Mouse (Mus musculus): Measurements from ENCODE around the gene Thumpd1. TPM values are rescaled to one million over a fixed set of nuclear protein-coding genes. Genes with fewer than 3 reads are reported as not detected.

Gene Thumpd1
- polyA plus RNA-seq, 1 experiment, result 40.6 TPM

DNA sequence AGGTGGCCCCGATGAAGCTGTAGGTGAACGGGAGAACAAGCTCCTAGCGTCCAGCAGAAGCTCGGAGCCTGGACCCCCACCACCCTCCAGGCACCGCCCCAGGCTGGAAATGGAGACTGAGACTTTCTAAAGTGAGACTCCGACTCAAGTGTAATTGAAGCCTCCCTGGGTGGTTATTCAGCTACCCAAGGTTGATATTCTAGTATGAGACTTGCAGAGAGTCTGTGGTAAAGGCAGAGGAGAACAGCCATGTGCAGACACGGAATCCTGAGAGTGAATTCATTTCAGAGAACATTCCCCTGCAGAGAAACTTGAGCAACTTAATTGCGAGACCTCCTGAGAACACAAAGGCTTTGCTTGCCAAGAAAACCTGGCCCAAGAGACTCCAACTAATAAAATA is 40.5 kb downstream of the Thumpd1 start:
- Histone ChIP-seq H3K27ac (ENCODE audit: insufficient read depth, low read length) (no peak overlapping the region), H3K4me1 (ENCODE audit: control insufficient read depth, insufficient read depth, low read length) (no peaks in the 10 kb centered on the region), H3K4me3 (ENCODE audit: insufficient read depth, low read length) (no peak overlapping the region)
- TF ChIP-seq CTCF (IDR thresholded peaks at IDR 0.05; ENCODE audit: borderline replicate concordance, insufficient read depth, low read length), result no peak
- TF ChIP-seq POLR2A (IDR thresholded peaks at IDR 0.05; ENCODE audit: low read depth, low read length), result no peak

DNA sequence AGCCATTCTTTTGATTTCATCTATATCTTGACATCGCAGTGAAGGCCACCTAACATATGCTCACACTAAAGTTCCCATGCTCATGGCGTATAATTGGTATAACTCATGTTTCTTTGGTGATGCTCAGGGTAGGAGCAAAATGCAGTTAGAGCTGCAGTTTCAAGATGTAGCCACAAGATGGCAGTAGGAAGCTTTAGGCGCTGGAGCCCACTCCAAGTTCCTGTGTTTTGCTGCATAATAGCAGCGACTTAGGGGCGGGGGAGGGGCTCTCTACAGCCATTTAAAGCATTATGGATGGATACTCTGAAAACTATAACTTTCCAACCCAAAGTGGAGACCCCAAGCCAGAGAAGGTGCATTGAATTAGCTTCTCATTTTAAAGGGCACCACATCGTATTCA is 47.1 kb downstream of the Thumpd1 start:
- no peak overlapping the region for H3K27ac ChIP-seq (ENCODE audit: insufficient read depth, low read length)
- TF ChIP-seq POLR2A (IDR thresholded peaks at IDR 0.05; ENCODE audit: low read depth, low read length) (no peak), CTCF (IDR thresholded peaks at IDR 0.05; ENCODE audit: borderline replicate concordance, insufficient read depth, low read length) (peak; percentile 49; the same call in 1 of the 2 replicates)
- H3K4me1 ChIP-seq (ENCODE audit: control insufficient read depth, insufficient read depth, low read length), result no peaks in the 10 kb centered on the region
- H3K4me3 ChIP-seq (ENCODE audit: insufficient read depth, low read length), result no peak overlapping the region

GRCm38 (mm10) chr7:119670925-119671324 is 49.7 kb downstream of the Thumpd1 start:
- Histone ChIP-seq H3K4me1 (ENCODE audit: control insufficient read depth, insufficient read depth, low read length) (no peaks in the 10 kb centered on the region), H3K27ac (ENCODE audit: insufficient read depth, low read length) (no peak overlapping the region), H3K4me3 (ENCODE audit: insufficient read depth, low read length) (no peak overlapping the region)
- TF ChIP-seq POLR2A (IDR thresholded peaks at IDR 0.05; ENCODE audit: low read depth, low read length) (no peak), CTCF (IDR thresholded peaks at IDR 0.05; ENCODE audit: borderline replicate concordance, insufficient read depth, low read length) (no peak)

- Histone ChIP-seq H3K4me3 (ENCODE audit: insufficient read depth, low read length) (no peak overlapping the region), H3K4me1 (ENCODE audit: control insufficient read depth, insufficient read depth, low read length) (no peaks in the 10 kb centered on the region)
- TF ChIP-seq CTCF (IDR thresholded peaks at IDR 0.05; ENCODE audit: borderline replicate concordance, insufficient read depth, low read length) (no peak), POLR2A (IDR thresholded peaks at IDR 0.05; ENCODE audit: low read depth, low read length) (no peak)
Observed at GRCm38 (mm10) chr7:119670395-119670794, 50.2 kb downstream of the Thumpd1 start.

GRCm38 (mm10) chr7:119667893-119668292 is 52.7 kb downstream of the Thumpd1 start:
- Histone ChIP-seq H3K4me1 (ENCODE audit: control insufficient read depth, insufficient read depth, low read length) (no peaks in the 10 kb centered on the region), H3K27ac (ENCODE audit: insufficient read depth, low read length) (no peak overlapping the region), H3K4me3 (ENCODE audit: insufficient read depth, low read length) (no peak overlapping the region)
- TF ChIP-seq CTCF (IDR thresholded peaks at IDR 0.05; ENCODE audit: borderline replicate concordance, insufficient read depth, low read length), result no peak
- no peak for TF ChIP-seq POLR2A (IDR thresholded peaks at IDR 0.05; ENCODE audit: low read depth, low read length)

More at GRCm38 (mm10) chr7:119670395-119670794, 50.2 kb downstream of the Thumpd1 start:
- no peak overlapping the region for H3K27ac ChIP-seq (ENCODE audit: insufficient read depth, low read length)

Other genes starting within 250 kb of the Thumpd1 start
- not detected in 2 replicates for gene Umod, start 241.5 kb downstream of the Thumpd1 start, polyA plus RNA-seq (2011; ENCODE audit: insufficient read length, low read depth, missing spikeins)
- gene Acsm5, start 201.3 kb downstream of the Thumpd1 start, polyA plus RNA-seq (2011; ENCODE audit: insufficient read length, low read depth, missing spikeins), result not detected in 2 replicates
- not detected in 2 replicates for gene Pdilt, start 197.3 kb downstream of the Thumpd1 start, polyA plus RNA-seq (2011; ENCODE audit: insufficient read length, low read depth, missing spikeins)
- 0.07 TPM in 1 of 2 replicates, not detected in the other for gene Acsm2, start 166.5 kb downstream of the Thumpd1 start, polyA plus RNA-seq (2011; ENCODE audit: insufficient read length, low read depth, missing spikeins)
- gene Acsm1, start 113.8 kb downstream of the Thumpd1 start, polyA plus RNA-seq (2011; ENCODE audit: insufficient read length, low read depth, missing spikeins), result not detected in 2 replicates
- gene Acsm4, start 30.8 kb downstream of the Thumpd1 start, polyA plus RNA-seq (2011; ENCODE audit: insufficient read length, low read depth, missing spikeins), result not detected in 2 replicates
- not detected in 2 replicates for gene Acsm3, start 40.1 kb upstream of the Thumpd1 start, polyA plus RNA-seq (2011; ENCODE audit: insufficient read length, low read depth, missing spikeins)
- gene Rexo5, start 73.2 kb upstream of the Thumpd1 start, polyA plus RNA-seq (2011; ENCODE audit: insufficient read length, low read depth, missing spikeins), result 16.2 and 16.4 TPM in 2 replicates
- 14.2 and 18.8 TPM in 2 replicates for gene Eri2, start 73.3 kb upstream of the Thumpd1 start, polyA plus RNA-seq (2011; ENCODE audit: insufficient read length, low read depth, missing spikeins)
- gene Lyrm1, start 175.1 kb upstream of the Thumpd1 start, polyA plus RNA-seq (2011; ENCODE audit: insufficient read length, low read depth, missing spikeins), result 7.1 and 7.9 TPM in 2 replicates
- 31.2 and 31.8 TPM in 2 replicates for gene Dcun1d3, start 175.5 kb upstream of the Thumpd1 start, polyA plus RNA-seq (2011; ENCODE audit: insufficient read length, low read depth, missing spikeins)